Mouse (Mus musculus) lung, postnatal 0 days (tissue): ENCODE measurements at regions not wholly inside any gene's neighbourhood (a gene's known extent, or its start where the extent isn't known, plus 50 kb on each side); places are given as distances from the start of the nearest gene placed in this dataset.

Source experiments
- CTCF ChIP-seq: IDR thresholded peaks from 2 replicates; pipeline ENCODE4 v1.5.1; 2016; ENCODE audit warnings: antibody characterized with exemption, mild to moderate bottlenecking
- EP300 ChIP-seq: IDR thresholded peaks from 2 replicates; pipeline ENCODE4 v1.6.1; 2016; ENCODE audit warnings: antibody characterized with exemption, mild to moderate bottlenecking, control low read depth

GRCm38 (mm10) chr4:88935316-88935715 lies 55.3 kb upstream of the Ifne start:
- TF ChIP-seq CTCF (no peak), EP300 (no peak)
